Mouse (Mus musculus) neutrophil, adult 5-6 weeks (primary cell): ENCODE results near the gene Slc38a3. TPM values are rescaled to one million over a fixed set of nuclear protein-coding genes. Genes with fewer than 3 reads are reported as not detected.
"Not testable (repeated sequence)": the region's sequence is repeated elsewhere in the genome, so short reads cannot be mapped to it uniquely, and the experiment has no call there.

Experiments
- ATAC-seq: fragments of 151-379, 151-347 bp; 2 replicates; pipeline ENCODE4 v1.8.0; 2017; ENCODE audit warnings: mild to moderate bottlenecking, moderate TSS enrichment; ENCODE audit not compliant: insufficient number of reproducible peaks, poor library complexity, low FRiP score, severe bottlenecking; ENCODE audit errors: extremely low read depth
- total RNA-seq: library from RNA; stranded (forward); fragments of 200-1000 nt; gene quantifications from 2 replicates; pipeline ENCODE4 v1.2.3, GENCODE M21; 2017

Gene Slc38a3
- total RNA-seq, 1 experiment from 2014 or later = not detected

DNA sequence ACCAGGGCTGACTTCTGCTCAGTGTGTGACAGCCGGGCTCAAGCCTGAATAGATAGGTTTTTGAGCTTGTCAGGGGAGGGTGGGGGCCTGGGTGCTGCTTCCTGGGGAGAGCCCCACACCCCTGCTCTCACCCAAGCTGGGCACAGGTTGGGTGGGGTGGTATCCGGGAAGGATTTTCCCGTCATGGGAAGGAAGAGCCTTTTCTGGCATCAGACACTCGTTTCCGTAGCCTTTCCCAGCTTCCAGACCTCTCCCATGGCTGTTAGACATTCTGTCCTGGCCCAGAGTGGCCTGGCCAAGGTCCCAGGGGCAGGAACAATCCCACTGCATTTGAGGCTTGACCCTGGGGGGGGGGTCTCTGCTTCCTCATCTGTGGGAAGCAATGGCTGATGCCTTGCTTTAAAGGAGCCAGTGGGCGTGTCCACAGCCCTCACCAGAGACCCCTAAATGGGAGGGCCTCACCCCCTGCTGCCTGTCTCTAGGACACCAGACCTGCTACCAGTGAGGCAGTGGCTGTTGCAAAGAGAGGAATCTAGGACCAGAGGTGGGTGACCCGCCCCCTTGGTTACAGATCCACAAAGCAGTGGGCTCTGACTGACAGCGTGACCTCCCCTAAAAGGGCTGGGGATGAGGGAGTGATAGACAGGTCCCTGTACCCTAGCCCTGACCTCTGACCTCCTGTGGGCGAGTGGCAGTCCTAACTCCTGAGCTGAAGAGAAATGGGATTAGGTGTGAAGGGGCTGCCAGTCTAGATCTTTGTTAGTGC is 27.7 kb upstream of the Slc38a3 start:
- ATAC-seq = no peak

DNA sequence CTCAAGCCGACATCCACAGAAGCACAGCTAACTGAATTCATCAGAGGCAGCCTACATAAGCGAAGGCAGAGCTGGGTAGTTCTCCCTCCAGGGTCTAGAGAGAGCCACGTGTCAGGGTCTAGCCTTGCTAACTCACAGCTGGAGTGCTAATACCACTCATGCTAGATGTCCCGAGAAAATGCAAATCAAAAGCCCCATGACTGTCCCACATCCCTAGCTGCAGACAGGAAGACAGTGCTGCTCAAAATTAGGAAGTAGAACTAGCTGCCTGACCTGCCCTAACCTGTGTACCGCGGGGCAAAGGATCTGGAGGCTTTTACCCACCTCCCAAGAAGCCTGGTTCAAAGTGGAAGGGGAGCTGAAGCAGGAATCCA is 26.8 kb upstream of the Slc38a3 start:
- no peak for ATAC-seq

DNA sequence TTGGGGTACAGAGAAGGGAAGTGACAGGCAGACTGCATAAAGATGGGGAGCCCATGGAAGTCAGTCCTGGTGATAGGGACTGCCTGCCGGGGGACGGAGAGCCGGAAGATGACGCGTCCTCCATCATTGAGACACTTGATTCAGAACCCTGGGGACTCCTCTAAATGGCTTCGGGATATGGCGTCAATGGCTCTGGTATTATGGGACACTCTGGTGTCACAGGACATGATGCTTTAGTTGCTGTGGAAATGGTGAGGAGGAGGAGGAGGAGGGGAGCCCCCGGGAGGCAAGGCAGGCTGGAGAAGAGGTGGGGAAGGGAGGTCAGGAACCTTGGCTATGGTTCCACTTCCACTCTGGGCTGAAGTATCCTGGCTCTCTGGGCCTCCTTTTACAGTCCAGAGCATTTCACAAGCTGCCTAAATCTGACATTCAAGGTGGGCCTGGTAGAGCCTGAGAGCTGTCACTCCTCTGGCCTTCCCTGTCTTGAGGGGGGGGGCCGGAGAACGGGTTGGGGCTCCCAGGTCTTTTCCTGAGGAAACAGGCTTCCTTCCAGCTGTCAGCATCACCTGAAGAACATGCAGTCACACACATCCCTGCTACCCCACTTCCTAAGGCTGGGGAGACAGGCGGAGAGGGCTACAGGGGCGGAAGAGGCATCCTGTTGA is 26.2 kb upstream of the Slc38a3 start:
- no peak for ATAC-seq

DNA sequence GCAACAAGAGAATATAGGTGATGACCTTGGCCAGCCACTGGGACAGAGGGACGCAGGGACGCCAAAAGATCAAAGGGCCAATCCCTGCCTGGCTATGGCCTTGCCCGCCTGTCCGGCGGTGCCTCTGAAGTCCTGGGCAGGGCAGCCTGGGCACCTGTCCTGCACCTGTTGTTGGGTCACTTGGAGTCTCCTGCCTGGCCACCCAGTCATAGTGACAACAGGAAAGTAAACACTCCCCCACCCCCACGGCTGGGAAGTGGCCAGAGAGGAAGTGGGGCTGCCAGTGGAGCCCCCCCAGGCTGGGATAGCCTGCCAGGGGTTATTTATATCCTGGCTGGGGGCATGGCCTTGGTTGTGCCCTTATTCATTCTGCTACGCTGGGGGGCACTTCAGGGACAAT is 25.3 kb upstream of the Slc38a3 start:
- no peak for ATAC-seq

DNA sequence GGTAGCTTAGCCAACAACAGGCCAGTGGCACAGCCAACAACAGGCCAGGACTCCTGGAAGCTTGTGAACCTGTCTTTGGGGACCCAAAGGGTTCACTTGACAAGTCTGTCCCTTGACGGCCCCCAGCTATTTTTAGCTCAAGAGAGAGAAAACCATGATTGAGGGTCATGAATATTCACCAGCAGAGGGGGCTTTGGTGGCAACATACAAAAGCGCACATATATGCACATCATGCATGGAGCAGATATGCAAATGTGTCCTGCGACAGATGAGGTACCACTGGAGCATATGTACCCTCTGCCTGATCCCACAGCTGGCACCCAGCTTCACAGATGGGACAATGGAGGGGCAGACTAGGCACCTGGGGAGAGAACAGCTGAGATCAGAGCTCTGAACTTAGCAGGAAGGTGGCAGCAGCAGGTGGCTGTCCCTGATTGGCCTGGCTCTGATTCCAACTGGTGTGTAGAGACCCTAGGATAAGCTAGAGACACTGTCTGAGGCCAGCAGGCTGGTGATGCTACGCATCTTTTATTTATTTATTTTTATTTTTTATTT is 24.2 kb upstream of the Slc38a3 start:
- no peak for ATAC-seq

DNA sequence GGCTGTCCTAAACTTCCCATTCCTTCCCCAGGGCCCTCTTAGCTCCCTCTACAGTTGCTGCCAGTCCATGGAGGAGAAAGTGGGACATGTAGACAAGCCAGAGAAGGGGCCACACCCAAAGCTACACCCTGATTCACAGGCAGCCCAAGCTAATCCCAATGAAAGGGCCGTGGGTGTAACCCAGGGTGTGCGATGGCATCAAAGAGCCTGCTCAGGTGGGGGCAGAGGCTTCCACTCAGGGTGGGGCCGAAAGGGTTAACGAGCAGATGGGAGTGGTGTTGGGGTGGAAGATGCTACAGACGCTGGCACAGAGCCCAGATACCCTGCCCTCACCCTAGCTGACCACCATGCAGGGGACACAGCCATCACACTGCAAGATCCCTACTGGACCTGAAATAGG is 23.5 kb upstream of the Slc38a3 start:
- no peak for ATAC-seq

DNA sequence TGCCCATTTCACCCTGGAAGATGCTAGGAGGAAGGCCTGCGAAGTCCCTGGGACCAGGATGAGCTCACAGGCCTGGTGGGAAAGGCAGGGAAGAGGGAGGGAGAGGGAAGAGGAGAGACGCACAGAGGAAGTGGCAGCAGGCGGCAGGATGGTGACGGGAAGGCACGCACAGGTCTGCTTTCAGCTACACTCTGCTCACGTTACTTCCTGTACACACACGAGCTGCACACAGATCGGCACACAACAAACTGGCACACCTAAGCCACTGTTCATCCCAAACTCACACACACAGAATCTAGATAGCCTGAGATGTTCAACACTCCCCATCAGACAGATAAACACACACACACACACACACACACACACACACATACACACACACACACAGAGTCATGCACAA is 21.1 kb upstream of the Slc38a3 start:
- ATAC-seq = no peak

DNA sequence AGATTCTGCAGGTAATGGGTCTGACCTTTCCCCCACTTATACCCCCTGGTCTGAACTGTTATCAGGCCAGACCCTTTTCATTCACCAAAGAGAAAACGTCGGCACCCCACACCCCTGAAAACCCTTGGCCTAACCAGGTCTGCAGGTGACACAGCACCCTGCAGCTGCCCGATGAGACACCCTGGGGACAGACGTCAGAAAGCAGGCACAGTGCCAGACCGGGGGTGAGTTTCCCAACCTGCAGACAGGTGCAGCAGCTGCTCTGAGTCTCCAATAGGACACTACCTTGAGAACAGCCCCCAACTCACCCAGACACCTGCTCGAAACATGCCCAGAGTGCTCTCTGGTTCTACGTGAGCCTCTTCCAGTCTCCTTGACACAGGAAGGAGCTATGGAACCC is 19.6 kb upstream of the Slc38a3 start:
- ATAC-seq = no peak

DNA sequence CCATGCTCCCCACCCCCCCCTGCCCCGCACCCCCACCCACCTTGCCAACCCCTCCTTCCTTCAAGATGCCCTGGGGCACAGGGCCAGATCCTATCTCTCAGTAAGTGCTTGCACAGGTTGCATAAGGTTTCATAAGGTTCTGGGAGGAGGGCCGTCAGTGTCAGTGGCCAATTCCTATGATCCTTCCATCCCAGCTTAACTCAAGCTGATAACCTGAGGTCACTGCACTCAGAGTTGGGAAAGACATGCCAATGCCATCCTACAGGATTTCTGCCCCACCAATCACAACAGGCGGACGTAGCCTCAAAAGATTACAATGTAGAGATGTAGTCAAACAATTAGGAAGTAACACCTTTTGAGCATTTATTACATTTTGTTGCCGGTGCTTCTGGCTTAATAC is 19.1 kb upstream of the Slc38a3 start:
- ATAC-seq = no peak

DNA sequence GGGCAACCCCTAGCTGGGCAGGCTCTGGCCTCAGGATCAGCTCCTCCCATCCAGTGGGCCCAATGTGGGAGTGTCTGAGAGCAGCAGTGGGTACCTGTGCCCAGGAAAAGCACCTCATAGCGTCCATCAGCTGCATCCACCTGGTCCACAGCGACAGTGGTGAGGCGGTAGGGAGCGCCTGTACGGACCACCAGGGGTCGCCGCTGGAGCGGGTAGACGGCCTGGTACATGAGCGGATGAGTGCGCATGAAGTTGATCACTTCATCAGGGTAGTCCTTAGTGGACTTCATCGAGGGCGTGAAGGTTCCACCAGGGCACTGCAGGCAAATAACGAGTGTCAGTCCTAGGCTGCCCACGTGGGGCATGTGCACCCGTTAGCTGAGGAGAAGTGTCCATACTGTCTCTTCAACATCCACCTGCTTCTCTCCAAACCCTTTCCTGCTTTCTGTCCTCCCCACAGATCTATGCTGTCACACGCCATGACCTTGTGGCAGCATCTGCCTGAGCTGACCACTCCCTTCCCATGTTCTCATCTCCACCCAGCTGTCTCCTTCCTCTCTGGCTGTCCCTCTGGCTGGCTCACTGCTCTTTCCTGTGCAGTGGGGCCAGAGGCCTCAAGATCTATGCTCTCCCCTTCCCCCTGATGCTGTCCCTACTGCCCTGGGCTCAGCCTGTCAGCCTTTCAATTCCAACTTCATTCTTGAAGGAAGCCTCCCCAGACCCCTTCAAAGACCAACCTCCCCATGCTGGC is 16.1 kb upstream of the Slc38a3 start:
- no peak for ATAC-seq

DNA sequence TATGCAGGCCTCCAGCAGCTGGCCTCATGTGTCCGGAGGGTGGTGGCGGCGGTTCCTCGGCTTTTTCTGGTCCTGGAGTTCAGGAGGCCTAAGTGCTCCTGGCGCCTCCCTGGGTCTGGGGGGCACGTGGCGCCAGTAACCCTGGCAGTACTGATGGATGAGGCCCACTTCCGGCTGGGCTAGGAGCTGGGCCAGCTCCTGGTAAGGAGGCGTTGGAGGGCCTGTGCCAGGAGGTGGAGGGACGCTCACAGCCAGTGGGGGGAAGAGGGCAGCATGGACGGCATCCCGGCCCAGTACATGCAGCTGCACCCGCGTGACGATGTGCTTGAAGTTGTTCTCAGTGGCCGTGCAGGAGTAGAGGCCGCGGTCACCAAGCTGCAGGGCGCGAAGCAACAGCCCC is 13.1 kb upstream of the Slc38a3 start:
- ATAC-seq = no peak

DNA sequence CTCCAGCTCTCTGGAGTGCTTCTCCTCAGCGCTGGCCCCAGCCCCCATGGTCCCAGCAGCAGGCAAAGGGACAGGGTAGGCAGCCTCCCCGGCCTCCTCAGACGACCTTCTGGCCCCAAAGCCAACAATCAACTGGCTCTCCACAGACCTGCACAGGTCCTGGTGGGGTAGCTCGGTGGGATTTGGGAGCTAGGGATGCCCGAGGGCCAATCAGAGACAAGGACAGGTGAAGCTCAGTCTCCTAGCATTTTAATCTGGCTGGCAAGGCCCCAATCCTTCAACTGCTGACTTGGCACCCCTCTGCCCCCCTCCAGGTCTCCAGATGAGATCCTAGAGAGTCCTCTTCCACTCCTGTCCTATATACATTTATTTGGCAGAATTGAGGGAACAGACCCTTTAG is 10.2 kb upstream of the Slc38a3 start, which contains the start of gene Gnat1:
Gene Gnat1 (minus strand): TSS at position 212 of the 400 bp plus-strand sequence.
- ATAC-seq = no peak

DNA sequence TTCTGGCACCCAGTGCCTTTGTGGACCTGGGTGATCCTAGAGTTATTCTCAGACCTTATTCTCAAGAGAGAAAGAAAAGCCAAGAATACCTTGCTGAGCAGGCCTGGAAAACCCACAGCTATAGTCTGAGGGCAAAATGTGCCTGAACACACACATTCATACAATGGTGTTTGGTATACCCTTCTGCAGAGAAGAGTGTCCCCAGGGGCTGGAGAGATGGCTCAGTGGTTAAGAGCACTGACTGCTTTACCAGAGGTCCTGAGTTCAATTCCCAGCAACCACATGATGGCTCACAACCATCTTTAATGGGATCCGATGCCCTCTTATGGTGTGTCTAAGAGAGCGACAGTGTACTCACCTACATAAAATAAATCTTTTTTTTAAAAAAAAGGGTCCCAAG is 9.5 kb upstream of the Slc38a3 start:
- no peak for ATAC-seq

DNA sequence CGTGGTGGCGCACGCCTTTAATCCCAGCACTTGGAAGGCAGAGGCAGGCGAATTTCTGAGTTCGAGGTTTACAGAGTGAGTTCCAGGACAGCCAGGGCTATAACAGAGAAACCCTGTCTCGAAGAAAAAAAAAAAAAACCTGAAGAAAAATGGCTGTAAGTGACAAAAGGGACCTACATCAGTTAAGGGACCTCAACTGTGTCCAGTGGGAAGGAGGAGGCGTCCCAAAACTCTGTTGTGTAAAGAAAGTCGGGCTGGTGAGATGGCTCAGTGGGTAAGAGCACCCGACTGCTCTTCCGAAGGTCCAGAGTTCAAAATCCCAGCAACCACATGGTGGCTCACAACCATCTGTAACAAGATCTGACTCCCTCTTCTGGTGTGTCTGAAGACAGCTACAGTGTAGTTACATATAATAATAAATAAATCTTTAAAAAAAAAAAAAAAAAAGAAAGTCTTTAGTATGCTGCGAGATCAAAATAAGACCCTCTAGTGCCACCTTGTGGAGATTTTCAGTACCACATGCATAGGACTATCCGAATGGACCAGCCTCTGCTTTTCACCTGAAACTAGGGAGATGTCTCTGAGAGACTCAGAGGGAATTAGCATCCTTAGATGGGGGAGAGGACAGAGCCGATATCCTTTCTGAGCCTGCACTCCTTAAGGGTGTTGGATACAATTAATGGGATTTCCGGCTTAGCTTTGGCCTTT is 8.6 kb upstream of the Slc38a3 start:
- ATAC-seq = not testable (repeated sequence)

DNA sequence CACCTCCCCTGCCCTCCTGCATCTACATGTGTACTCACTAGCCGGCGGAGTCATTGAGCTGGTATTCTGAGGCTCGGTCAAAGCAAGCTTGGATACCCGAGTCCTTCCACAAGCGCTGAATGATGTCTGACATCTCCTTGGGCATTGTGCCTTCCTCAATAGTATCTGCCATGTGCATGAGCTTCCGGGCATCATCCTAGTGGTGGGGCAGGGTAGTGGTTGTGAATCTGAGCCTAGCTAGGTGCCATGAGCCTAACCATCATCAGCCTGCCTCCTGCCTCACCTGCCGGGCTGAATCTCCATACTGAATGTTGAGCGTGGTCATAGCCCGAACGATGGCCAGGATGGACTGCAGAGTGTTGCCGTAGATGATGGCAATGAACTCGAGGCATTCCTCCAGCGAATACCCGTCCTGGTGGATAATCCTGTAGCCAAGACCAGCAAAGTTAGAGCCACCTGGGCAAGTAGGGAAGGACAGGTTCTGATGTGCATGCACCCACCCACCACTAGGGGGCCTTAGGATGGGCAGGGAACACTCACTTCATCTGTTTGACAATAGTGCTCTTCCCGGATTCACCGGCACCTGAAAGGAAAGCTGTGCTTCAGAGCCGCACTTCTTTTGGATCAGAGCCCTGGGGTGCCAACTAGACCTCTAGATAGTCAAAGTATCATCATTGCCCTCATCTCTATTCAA is 7.9 kb upstream of the Slc38a3 start:
- ATAC-seq = peak; percentile 49; the same call in 1 of the 2 replicates

DNA sequence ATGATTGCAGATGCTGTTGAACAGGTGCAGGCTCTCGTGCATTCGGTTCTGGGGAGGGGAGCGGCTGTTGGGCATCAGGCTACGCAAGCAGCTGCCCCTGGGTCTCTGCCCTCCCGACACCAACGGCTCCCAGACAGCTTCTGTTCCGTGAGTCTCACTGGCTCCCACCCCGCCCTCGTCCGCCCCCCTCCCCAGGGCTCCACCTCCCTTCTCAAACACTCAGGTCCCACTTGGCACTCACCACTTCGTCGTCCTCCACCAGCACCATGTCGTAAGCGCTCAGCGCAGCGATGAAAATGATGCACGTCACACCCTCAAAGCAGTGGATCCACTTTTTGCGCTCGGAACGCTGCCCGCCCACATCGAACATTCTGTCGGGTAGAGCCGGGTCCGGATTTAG is 7.0 kb upstream of the Slc38a3 start:
- ATAC-seq = no peak

DNA sequence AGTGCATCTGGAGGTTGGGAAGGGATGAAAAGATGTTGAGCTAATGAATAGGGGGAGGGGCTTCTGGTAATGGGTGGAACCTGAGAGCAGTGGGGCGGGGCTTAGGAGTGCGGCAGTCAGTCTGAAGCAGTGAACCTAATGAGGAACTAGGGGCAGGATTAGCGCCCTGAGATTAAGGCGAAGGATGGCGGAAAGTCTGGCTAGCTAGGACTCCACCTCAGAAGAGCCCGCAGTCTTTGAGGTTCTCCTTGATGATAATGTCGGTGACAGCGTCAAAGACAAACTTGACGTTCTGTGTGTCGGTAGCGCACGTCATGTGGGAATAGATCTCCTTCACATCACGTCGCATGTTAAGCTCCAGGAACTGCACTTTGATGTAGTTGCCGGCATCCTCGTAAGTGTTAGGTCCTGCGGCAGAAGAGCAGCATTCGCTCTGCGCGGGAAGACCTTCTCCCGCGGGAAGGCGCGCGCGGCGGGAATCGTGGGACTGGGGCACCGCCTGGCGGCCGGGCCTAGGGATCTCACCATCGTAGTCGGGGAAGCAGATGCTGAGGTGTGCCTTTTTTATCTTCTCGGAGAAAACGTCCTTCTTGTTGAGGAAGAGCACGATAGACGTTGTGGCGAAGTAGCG is 6.5 kb upstream of the Slc38a3 start:
- peak; percentile 40; the same call in 1 of the 2 replicates for ATAC-seq
